Mouse (Mus musculus) adrenal gland, adult 2 months (tissue): ENCODE measurements around the gene Trak1. TPM values are rescaled to one million over a fixed set of nuclear protein-coding genes. Genes with fewer than 3 reads are reported as not detected.
A peak's percentile ranks its signal among the peaks of the same experiment; 100 is the strongest.

Experiments used
- DNase-seq: peaks from one replicate; pipeline ENCODE4 v3.0.0; 2021
- long read RNA-seq: library from polyadenylated mRNA; stranded (forward); transcript quantifications from one replicate; pipeline ENCODE4 v2.0.0, GENCODE M21; 2021
- polyA plus RNA-seq: library from polyadenylated mRNA; depleted of rRNA; stranded (reverse); fragments of >200 nt; gene quantifications from 2 replicates; pipeline ENCODE4 v1.2.3, GENCODE M21; 2012; rRNA removed
- total RNA-seq, 2 experiments: library from RNA; stranded (reverse); gene quantifications; 2 replicates each; pipeline ENCODE4 v1.2.3; 2021

Gene Trak1
- total RNA-seq = 10 to 100 TPM; 67.8 to 83.7 TPM
- polyA plus RNA-seq = 52.2 and 52.3 TPM in 2 replicates
- long read RNA-seq, full-length matches to known transcripts = 1 of 21 reads
- long read RNA-seq, partial matches to known transcripts = 5 of 21 reads
- long read RNA-seq, other reads (novel, unspliced or antisense) = 15 of 21 reads

DNA sequence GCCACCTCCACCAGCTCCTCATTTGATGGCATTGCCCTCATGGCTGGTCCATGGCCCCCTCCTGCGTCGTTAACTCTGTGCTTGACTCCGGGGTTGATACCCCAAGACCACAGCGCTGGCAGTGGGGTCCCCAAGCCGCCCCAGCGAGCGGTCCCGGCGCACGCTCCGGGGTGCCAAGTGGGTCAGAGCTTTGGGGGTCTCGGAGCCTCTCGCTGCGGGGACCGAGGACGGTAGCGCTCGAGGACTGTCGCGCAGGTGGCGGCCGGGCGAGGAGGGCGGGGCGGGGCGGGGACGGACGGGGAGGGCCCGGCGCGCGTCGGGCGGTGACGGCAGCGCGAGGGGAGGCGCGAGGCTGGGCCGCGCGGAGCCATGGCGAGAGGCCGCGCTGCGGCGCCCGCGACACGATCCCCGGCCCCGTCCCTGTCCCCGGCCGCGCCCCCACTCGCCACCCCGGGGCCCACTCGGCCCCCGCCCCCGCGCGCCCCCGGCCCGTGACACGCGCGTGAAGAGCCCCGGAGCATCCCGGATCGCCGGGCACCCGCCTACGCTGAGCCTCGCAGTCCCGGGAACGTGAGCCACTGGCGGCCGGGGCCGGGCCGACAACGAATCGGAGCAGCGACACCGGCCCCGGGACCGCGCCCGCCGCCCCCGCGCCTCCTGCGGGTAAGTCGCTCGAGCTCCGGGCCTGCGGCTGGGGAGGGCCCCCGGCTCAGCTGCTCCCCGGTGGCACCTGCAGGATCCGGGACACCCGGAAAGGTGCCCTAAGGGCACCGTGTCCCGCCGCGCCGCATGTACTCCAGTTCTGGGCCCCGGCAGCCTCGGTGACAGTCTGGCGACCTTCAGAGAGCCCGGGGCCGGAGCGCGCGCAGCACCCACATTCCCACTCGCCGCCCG is at the start of gene Trak1:
Gene Trak1, plus strand, starts transcription at position 332 of the 894 bp plus-strand sequence.
- peak; percentile 88 for DNase-seq

DNA sequence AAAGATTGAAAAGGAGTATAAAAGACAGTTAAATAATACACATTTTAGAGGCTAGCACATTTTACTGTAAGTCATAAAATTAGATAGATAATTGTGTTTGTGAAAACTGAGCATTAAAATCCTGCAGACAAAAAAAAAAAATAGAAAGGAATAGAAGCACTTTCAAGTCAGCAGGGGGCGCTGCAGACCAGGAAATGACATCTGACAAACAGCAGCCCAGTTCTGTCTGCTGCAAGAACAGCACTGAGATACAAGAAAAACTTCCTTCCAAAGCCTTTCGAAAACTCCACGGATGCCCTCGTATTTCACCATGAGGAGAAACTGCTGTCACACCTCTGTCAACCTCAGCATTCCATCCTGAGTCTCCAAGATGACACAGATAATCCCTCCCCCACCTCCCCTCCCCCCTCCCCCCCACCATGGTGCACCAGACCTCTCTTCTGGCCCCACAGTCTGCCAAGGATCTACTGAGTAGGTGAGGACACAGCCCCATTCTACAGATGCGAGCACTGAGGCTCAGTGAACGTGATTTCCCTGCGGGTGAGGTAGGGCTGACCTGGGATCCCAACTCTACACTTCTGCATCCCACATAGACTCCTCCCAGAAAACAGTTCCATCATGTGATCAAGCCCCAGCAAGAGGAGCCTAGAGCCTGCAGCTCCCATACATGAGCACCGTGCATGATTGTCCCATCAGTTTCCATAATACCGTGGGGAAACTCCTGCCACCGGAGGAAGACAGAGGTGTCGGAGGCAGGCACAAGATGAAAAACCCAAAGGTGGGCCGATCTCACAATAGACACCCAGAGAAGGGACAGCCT is 49.1 kb upstream of the Trak1 start:
- DNase-seq = peak; percentile 65

DNA sequence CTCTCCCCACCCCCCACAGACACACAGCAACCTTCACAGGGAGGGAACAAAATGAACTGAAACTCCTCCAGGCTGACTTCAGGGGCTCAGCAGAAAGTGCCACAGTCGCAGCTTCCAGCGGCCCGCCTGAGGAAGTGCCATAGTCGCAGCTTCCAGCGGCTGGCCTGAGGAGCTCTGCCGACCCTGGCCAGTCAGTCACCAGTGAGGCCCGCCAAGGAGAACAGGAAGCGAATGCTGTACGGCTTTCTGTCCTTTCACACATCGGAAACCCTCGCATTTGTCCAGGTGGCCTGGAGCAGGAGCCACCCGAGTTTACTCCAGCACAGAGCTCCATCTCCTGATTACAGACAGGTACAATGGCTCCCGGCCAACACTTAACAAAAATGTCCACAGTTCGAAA is 47.5 kb upstream of the Trak1 start:
- no peak for DNase-seq

DNA sequence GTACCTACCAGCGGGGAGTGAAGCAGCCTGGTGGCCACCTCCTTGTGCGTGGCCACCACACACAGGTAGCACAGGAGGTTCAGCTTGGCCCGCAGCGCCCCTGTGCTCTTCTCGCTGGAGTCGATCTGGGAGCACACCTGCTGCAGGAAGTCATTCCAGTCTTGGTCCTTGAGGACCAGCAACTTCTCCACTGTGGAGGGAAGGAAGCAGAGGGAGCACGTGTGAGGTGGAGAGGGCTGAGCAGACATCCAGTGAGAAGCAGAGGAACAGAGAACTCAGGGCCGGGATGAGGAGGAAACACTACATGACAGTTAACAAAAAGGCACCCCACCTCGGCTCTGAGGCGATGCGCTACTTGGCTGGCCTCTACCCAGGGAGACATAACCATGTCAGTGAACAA is 46.4 kb upstream of the Trak1 start:
- no peak for DNase-seq

DNA sequence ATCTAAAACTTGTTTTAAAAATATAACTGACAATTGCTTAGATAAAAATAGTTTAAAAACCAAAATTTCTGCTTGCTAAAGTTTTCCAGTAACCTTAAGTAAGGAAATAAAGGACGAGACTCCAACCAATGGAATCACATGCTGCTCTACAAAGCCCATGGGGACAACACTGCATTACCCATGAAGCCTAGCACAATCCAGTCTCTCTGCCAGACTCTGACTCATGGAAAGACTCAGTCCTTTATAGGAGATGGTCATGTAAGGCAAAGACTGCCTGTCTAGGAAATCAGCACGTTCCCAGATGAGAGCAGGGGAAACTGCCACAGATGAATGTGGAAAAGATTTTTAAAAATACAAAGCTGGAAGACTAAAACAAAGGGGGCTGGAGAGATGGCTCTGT is 43.3 kb upstream of the Trak1 start:
- DNase-seq = no peak

DNA sequence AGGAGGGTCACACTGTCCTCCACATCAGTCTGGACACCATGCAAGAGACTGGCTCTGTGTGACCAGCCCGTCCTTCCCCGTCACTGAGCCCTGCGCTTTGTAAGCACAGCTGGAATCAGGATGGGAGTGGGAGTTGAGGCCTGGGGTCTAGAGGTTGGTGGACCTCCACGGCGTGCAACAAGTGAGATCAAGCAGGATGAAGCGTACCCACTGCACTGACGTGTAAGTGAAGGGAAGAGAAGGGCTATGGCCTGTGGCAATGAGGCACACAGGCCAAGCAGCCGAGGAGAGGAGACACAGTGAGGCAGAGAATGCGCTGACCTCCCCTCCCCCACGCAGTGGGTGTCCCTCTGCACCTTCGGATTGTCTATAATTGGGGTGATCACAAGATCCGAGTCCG is 42.5 kb upstream of the Trak1 start:
- no peak for DNase-seq

DNA sequence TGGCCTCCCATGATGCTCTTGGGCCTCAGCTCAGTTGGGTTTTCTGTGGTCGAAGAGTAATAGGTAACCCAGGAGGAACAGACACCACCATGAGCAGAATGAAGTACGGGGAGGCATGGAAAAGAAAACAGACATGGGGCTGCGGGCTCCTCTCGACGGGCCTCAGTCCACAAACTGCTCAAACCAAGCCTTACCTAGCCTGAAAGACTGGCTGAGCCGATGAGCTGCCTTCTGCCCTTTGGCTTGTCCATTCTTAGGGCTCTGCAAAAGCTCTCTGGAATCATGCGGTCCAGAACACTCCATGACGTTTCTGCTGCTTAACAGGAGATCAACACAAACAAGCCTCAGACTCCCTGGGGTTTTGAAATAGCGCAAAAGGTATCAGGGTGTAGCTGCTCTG is 40.2 kb upstream of the Trak1 start:
- no peak for DNase-seq

DNA sequence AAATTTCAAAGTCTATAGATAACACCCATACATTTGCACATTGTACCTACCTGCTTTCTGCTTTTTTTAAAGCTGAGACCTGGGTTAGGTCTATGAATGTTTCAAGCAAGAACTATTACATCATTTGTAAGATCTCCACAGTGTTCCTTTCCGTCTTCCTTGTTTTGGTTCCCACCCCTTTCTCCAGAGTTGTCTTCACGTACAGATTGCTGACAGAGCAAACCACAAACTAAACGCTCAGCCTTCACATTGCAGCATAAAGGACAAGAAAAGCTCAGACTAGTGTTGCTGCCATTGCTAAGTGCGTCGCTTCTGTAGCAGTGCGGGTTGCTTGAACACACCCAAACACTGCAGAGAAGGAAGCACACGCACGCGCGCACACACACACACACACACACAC is 32.0 kb upstream of the Trak1 start:
- DNase-seq = no peak

DNA sequence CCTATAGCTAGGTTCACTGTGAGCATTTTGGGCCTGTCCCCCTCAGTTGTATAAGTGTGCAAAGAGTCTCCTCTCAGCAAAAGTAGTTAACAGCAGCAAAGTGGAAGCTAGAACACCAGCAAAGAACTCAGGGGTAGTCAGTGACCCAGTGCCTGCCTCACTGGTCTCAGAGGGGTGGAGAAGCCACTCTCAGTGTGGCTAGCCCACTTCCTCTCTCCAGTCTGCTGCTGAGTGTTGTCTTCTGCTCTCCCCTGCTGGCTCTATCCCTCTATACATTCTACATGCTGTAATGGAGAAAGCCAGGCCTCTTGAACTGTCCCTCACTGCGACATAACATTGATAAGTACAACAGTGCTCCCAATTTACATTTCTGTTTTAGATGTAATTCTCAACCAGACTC is 26.2 kb upstream of the Trak1 start:
- no peak for DNase-seq

DNA sequence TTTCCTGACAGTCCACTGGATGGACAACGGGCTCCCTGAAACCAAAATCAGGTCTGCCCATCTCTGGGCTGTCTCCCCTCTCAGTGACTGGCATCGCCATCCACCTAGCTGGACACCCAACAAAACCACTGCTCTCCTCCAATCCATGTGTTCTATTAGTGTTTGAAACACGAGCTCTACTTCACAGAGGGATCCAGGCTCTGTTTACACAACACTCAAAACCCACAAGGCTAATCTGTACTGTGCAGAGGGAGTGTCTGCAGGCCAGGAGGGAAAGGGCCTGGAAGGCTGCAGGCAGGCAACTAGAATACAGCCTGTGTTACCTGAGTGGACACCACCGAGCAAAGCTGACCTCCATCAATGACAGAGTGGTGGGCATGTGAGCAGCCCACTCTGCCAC is 25.7 kb upstream of the Trak1 start:
- DNase-seq = no peak

DNA sequence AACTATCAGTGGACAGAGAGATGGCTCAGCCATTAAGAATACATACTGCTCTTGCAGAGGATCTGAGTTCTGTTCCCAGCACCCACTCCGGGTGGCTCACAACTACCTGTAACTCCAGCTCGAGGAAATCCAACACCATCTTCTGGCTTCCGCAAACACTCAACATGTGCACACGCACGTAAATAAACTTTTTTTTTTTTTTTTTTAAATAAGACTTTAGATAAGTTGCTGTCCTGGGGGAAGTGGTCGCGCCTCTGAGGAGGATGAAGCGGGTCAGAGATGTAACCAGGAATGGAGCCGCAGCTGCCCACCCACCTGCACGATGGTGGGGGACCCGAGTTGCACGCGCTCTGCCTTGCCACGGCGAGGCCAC is 20.6 kb upstream of the Trak1 start:
- no peak for DNase-seq

DNA sequence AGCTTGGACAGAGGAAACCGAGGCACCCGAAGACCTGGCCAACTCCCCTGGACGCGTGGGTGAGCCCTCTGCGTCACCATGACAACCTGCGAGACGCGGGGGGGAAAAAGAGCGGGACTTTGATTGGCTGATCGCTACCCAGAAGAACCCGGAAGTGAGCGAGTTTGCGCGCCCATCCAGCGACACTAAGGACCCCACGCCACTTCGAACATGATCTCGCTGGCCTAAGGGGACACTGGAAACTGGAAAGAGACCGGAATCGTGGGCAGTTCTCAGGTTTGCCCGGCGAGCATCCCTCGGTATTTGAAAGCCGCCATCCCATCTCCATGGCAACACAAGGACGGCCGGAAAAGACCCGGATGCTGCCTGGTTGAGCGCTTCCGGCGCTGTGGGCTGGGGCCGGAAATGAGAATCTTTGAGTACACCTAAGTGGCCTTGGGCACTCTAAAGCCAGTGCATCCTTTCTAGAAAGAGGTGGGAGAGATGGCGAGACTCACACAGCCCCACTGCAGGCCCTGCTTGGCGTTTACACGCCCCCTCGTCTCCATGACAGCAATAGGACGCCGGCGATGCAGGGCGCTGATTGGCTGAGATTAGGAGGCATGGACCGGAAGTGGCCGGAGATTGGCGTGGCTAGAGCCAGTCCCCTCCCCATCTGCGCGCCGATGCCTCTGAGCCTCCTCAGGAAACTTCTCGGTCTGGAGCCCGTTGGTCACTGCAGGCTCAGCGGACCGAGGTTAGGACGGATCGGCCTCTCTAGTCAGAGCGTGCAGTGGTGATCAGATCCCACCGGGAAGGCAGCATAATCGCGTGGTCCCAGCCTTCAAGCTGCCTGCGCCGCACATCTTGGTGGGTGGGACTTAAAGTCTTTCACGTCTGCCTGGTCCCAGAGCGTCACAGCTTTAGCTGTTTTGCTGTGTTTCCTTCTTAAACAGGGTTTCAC is 19.9 kb upstream of the Trak1 start, which contains the start of gene Ulk4:
Gene Ulk4, minus strand, starts transcription at position 80 of the 943 bp plus-strand sequence.
- peak; percentile 95 for DNase-seq

DNA sequence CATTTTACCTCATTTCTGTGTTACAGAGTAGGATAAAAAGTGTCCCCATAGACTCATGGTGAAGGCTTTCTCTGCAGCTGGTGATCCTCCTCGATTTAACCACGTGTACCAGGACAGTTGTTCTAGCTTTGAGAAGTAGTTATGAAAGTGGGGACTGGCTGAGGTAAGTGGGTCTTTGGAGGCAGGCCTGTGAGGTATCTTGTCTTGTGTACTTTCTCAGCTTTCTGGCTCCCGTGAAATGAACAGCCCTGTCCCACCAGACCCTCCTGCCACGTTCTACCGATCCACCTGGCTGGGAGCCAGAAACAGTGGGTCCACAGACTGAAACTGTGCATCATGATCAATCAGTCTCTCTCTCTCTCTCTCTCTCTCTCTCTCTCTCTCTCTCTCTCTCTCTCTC is 18.1 kb upstream of the Trak1 start:
- no peak for DNase-seq

DNA sequence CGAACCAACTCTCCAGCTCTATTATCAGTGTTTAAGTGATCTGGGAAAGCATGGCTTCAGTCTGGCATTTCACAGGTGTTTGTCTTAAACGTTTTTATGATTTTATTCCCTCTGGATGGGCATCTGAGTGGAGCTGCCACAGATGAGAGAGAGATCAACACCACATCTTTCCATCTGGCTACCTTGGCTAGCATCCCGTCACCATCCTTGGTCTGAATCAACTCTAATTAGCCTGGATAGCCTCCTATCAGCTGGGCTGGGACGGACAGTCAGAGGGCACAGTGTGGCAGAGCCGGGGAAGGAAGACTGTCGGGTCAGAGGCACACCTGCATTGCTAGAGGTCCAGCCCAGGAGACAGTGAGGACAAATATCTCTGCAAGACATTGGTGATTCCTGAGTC is 15.4 kb upstream of the Trak1 start:
- DNase-seq = no peak

DNA sequence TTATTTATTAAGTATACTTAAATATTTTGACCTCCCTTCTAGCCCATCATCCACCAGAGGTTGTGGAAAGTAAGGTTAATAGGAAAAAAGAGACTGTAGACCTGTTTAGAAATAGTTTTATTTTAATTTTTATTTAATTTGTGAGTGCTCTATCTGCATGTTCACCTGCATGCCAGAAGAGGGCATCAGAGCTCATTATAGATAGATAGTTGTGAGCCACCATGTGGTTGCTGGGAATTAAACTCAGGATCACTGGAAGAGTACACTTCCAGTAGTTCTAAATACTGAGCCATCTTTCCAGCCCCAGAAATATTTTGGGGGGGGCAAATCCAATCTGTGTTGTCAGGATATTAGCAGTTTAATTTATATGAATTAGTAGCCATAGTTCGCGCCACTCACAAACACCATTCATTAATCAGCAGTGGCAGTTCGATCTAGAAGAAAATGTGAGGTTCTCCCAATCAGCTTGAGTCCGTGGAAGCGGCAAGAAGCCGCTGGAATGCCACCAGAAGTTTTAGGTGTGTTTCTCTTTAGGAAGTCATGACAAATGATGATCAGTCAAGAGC is 13.6 kb upstream of the Trak1 start:
- no peak for DNase-seq

DNA sequence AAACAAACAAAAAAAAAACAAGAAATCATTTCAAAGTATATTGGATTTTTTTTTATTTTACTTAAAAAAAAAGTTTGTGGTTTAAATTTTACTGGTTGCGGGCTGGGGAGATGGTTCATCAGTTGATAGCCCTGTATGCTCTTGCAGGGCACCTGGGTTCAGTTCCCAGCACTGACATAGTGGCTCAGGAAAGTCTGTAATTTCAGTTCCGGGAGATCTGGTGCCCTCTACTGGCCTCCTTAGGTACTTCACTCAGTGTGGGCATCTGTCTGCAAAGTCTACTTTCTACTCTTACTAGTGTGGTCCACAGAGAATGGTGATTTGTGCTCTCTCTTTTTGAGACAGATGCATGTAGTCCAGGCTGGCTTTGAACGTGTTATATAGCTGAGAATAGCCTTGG is 12.9 kb upstream of the Trak1 start:
- no peak for DNase-seq

DNA sequence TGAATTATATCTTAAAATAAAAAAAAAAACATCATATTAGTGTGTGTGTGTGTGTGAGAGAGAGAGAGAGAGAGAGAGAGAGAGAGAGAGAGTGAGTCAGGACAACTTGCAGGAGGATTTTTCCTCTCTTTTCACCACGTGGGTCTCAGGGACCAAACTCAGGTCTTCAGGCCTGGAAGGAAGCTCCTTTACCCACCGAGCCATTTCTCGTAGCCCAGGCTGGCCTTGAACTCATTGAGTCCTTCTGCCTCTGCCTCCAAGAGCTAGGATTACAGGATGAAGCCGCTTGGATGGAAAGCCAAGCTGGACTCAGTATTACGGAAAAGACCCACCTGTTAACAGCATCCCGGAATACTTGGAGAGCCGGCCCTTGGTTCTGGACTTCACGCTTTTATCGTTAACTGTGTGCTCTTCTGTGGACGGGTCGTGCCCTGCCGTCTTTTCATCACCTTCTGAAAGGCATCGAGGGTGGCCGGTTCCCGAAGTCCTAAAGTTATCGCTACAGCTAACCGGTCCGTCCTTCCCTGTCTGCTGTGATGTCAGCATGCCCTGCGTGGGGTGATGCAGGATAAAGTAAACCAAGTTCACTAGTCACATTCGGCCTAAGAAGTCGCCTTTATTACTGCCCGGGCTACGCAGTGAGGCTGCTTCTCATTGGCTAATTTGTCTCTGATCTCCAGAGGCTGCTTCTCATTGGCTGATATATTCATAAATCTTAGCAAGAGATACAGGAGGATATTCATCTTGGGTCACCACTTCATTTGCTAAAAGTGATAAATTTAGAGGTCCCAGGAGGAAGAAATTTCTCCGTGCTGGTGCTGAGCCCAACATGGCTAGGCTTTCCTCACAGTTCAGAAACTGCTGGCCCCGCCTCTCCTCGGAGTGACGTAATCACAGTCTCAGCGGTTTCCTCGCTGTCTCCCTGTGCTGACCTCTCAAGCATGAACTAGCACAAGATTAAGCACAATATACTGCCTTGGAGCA is 11.7 kb upstream of the Trak1 start:
- peak; percentile 85 for DNase-seq

DNA sequence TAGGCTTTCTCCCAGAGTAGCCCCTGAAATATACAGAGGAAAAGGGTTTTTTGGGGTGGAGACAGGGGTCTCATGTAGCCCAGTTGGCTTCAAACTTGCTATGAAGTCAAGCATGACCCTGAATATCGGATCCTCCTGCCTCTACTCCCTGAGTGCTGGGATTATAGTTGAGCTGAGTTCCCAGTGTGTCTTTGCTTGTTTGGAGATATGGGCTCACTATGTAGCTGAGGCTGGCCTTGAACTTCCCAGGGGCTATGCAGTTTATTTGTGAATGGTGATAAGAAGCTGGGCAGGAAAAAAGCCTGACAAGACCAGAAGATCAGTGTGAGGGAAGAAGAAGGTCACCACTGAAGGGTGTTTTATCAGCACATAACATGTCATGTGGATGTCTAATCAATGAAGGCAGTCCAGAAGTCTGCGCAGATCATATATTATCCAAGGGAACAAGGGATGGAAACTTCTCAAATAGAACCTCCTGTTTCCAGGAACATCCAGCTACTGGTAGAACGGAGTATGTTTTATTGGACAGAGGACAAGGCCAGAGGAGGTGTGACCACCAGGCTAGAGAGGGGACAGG is 10.9 kb upstream of the Trak1 start:
- DNase-seq = no peak

DNA sequence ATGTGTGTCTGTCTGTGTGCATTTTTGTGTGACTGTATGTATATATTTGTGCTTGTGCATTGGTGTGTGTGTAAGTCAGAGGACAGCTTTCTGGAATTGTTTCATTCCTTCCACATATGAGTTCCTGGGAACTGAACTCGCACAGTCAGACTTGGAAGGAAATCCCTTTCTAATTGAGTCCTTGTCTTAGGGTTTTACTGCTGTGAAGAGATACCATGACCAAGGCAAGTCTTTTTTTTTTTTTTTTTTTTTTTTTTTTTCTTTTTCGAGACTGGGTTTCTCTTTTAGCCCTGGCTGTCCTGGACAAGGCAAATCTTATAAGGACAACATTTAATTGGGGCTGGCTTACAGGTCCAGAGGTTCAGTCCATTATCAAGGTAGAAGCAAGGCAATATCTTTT is 6.0 kb upstream of the Trak1 start:
- no peak for DNase-seq

DNA sequence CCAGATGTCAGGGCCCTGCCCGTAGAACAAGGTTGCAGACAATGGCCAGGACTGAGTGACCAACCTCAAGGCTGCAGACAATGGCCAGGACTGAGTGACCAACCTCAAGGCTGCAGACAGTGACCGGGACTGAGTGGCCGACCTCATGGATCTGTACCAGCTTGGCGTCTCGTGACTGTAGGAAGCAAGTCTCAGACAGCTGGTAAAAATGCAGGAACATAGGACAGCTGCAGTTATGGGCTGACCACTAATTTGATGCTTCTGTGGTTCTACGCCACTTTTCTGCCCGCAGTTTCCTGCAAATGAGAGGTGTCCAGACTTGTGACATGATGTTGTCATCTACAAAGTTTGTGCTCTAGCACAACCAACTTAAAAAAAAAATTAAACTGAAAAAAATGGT is 4.1 kb upstream of the Trak1 start:
- no peak for DNase-seq
